Mouse (Mus musculus) gonadal fat pad, adult 2 months (tissue): ENCODE results near the gene Ntn1. TPM values are rescaled to one million over a fixed set of nuclear protein-coding genes. Genes with fewer than 3 reads are reported as not detected.

Experiments
- DNase-seq: peaks from one replicate; pipeline ENCODE4 v3.0.0-alpha.2; 2012; ENCODE audit warnings: low read depth
- polyA plus RNA-seq: library from polyadenylated mRNA; depleted of rRNA; stranded (reverse); fragments of >200 nt; gene quantifications from 2 replicates; pipeline ENCODE4 v1.2.3, GENCODE M21; 2012

The Ntn1 gene
- polyA plus RNA-seq, 1 experiment, result 23.0 TPM

GRCm38 (mm10) chr11:68215206-68215912 lies 185.3 kb downstream of the Ntn1 start:
- DNase-seq, result no peak

GRCm38 (mm10) chr11:68214496-68215205 lies 186.0 kb downstream of the Ntn1 start:
- no peak for DNase-seq

- DNase-seq, result no peak
These were observed 186.7 kb downstream of the Ntn1 start for GRCm38 (mm10) chr11:68213896-68214295.

GRCm38 (mm10) chr11:68211924-68212578 lies 188.6 kb downstream of the Ntn1 start:
- DNase-seq, result no peak

GRCm38 (mm10) chr11:68210714-68211113 lies 189.9 kb downstream of the Ntn1 start:
- no peak for DNase-seq

GRCm38 (mm10) chr11:68209506-68209905 lies 191.1 kb downstream of the Ntn1 start:
- DNase-seq, result no peak

DNA sequence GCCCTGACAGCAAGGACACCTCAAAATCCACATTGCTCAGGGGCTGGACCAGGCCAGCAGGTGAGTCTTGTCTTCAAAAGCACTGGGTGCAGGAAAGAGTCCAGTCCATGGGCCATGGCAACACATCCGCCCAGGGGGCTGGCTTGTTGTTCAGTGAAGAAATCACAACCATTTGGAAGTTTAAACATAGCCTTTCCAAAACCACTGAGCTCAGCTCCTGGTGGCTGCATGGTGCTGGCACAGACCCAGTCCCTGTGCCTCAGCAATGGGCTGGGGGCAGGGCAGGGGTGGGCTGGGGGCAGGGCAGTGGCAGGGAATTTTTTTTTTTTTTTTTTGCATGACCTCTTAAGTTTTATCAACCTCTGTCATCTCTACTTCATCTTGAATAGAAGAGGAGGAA lies 192.0 kb downstream of the Ntn1 start:
- DNase-seq, result no peak

DNA sequence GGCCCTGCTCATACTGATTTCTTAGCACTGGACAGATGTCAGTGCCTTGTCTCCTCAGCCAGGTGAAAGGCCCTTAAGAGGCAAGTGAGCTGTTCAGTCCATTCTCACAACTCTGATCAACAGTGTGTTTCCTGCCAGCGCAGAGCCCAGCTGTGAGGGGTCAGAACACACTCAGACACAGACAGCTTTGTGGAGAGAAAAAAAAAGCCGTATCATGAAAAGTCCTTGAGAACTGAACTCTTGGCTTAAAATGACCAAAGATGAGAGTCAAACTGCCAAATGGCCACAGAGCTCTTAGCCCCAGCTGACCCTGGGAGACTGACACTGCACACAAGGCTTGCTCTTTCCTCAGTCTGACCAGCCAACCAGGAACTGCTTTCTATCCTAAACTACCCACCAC lies 192.6 kb downstream of the Ntn1 start:
- DNase-seq, result no peak

GRCm38 (mm10) chr11:68205572-68206229 lies 194.9 kb downstream of the Ntn1 start:
- no peak for DNase-seq

GRCm38 (mm10) chr11:68204407-68204806 lies 196.2 kb downstream of the Ntn1 start:
- DNase-seq, result no peak

GRCm38 (mm10) chr11:68203658-68204315 lies 196.8 kb downstream of the Ntn1 start:
- DNase-seq, result no peak

- no peak for DNase-seq
These were observed 198.1 kb downstream of the Ntn1 start for GRCm38 (mm10) chr11:68202561-68202960.

DNA sequence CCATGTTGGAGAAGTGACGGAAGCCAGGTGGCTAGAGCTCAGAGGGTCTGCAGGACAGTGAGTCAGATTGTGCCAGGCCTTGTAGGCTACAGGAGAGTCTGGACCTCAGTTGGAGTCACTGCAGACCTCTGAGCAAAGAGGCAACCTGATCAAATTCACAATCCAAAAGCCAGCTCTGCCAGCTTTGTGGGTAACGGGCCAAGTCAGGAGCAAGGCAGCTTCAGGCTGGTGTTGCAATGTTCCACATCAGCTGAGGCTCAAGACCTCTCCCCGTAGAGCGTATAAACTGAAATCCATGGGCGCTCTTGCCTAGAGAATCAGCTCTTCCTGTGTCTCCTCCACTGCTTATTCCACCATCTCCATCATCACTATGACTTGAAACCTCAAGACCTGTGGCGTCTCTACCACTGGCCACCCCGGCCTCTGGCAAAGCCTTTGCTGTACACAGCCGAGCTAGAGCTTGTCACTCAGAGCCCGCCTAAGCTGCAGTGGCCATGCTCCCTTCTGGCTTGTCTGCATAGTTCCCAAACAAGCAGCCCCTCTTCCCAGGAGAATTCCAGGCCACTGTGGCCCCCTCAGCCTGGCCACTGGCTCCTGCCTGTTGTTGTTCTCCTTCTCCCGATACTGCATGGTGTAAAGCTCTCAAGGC lies 198.7 kb downstream of the Ntn1 start:
- DNase-seq, result no peak

- DNase-seq, result no peak
These were observed 199.6 kb downstream of the Ntn1 start for GRCm38 (mm10) chr11:68201063-68201462.

DNA sequence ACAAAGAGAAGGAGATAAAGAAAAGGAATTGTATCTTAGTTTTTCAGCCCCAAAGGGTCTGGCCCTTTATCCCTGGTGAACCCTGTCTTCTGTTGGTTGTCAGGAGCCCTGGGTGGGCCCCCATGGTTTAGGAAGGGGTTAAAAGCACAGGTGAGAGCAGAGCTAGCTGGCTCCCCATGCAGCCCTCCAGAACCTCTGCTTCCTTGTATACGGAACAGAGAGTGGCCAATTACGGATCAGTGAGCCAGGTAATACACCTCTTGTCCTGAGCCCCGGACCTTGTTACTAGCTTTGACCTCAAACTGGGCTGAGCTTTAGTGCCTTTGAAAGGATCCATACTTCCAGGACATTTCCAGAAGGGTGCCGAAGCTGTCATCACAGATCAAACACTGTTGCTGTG lies 200.1 kb downstream of the Ntn1 start:
- no peak for DNase-seq

- no peak for DNase-seq
These were observed 200.7 kb downstream of the Ntn1 start for GRCm38 (mm10) chr11:68199801-68200423.

- DNase-seq, result no peak
These were observed 201.5 kb downstream of the Ntn1 start for GRCm38 (mm10) chr11:68199103-68199502.

DNA sequence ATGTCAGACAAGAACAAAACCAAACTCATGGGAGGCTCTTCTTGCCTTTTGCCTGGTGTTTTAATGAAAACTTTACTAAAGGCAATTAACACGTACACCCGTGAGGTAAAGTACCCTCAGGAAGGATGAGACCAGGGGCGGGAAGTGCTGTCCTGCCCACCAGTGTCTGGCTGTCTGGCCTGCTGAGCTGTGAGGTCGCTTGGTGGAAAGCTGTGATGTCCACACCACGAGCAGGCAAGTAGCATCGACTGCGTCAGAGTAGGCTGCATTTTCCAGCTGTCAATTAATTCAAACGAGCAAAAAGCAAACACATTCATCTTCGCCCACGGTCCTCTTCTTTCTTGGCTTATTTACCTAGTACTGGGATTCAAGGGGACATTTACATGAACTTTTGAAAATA lies 201.9 kb downstream of the Ntn1 start:
- DNase-seq, result no peak

DNA sequence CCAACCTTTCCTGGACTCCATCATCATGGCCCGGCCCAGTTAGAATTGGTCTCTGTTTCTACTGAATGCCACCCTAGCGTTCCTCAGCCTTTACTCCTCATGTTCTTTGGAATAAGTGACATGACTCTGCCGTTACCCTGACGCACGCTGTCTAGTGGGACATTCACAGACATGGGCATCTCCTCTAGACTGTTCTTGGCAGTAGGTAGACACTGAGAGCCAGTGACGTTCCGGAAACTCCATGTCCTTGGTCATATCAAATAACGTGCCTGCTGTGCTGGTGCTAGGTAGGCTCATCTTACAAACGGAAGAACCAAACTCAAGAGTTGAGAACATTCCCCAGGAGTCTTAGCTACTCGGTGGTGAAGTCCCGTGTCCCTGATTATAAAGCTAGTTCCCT lies 203.2 kb downstream of the Ntn1 start:
- DNase-seq, result no peak

DNA sequence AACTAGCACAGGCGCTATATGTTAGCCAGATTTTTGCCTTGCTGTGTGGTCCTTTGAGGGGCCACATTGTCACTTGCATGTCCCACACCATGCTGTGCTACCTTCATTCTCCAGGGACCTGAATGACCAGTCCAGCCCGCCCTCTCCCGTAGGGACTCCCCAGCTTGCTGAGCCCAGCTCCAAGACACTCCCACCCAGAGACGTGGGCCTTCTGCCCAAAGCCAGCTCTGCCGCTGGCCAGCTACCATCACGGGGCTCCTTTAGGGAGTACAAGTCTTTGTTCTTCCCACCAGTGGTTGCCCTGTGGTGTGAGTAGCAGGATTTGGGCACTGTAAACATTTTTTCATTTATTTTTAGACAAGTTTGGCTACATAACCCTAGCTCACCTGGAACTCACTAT lies 204.1 kb downstream of the Ntn1 start:
- no peak for DNase-seq

DNA sequence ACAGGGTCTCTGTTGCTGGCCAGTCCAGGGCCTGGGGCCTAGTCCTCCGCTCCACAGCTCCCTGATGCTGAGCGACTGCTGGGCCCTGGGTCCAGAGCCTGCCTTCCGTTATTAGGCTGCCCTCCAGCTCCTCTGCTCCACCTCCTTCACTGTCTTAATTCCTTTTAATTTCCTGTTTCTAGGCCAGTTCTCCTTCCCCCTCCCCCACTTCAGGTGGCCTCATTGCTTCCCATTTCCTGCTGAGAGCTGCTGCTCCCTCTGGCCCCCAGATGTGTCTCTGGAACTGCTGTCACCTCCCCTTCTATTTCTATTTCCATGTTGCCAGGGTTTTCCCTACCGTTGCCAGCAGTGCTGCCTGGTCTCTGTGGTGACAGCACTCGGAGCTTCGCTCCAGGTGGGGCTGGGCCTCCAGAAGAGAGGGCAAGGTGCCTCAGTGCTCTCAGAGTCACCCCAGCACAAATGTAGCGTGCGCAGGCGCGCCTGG lies 204.9 kb downstream of the Ntn1 start:
- DNase-seq, result no peak
